Mouse (Mus musculus) left cerebral cortex, adult 18-20 months (tissue): ENCODE measurements around the gene Setd1b. TPM values are rescaled to one million over a fixed set of nuclear protein-coding genes. Genes with fewer than 3 reads are reported as not detected.

Experiments
- DNase-seq, 2 experiments: peaks; one replicate each; pipeline ENCODE4 v3.0.0; 2021 to 2022; ENCODE audit warnings: low spot score in 2 of 2, mixed read lengths in 1 of 2
- total RNA-seq, 2 experiments: library from RNA; stranded (reverse); gene quantifications; 2 replicates each; pipeline ENCODE4 v1.2.3; 2021

Gene Setd1b
- total RNA-seq, 2 experiments from 2014 or later, result 34.0 to 34.5 TPM

GRCm38 (mm10) chr5:123156763-123157162, 14.8 kb downstream of the Setd1b start:
- no peak for DNase-seq

DNA sequence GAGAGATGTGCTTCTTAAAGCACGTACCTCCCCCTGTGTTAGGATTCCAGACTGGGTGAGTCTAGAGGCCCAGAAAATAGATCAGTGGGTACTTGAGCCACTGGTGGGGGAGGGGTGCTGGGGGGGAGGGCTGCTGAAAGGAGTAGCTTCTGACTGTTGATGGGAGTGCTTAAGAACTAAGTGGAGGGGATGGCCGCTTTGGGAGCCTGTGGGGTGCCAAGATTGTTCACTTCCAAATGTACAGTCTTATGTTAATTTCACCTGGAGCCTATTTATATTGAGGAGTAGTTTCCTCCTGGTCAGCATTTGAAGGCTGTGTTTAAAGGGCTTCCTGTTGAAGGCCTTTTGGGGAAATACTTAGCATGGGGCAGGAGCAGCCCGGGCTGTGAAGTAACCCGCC, 16.0 kb downstream of the Setd1b start:
- DNase-seq, result no peak

- DNase-seq, result no peak
Observed at GRCm38 (mm10) chr5:123159446-123159845, 17.5 kb downstream of the Setd1b start.

DNA sequence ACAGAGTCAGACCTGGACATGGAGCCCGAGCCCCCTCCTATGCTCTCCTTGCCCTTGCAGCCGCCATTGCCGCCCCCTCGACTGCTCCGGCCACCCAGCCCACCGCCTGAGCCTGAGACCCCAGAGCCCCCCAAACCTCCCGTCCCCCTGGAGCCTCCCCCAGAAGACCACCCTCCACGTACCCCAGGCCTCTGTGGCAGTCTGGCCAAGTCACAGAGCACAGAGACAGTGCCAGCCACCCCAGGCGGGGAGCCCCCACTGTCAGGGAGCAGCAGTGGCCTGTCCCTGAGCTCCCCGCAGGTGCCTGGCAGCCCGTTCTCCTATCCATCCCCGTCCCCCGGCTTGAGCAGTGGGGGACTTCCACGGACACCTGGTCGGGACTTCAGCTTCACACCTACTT, 17.9 kb downstream of the Setd1b start:
- no peak for DNase-seq

DNA sequence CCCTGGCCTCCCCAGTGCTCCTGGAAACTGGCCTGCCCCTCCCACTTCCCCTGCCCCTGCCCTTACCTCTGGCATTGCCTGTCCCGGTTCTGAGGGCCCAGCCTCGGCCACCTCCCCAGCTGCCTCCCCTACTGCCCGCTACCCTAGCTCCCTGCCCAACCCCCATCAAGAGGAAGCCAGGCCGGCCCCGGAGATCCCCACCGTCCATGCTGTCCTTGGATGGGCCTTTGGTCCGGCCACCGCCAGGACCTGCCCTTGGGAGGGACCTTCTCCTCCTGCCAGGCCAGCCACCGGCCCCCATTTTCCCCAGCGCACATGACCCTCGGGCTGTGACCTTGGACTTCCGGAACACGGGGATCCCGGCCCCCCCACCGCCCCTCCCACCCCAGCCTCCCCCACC, 18.3 kb downstream of the Setd1b start:
- no peak for DNase-seq

DNA sequence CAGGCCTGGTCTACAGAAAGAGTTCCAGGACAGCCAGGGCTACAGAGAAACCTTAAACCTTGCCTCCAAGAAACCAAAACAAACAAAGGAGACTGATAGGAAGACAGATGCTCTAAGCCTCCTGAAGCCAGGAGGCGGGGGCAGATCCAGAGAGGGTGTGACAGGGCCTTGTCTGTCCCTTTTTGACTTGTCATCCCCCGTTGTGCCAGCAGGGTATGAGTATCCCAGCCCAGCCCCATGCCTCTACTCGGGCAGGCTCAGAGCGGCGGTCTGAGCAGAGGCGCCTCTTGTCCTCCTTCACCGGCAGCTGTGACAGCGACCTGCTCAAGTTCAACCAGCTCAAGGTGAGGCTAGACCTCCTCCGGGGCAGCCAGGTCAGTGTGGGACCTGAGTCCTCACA, 20.9 kb downstream of the Setd1b start:
- DNase-seq, result no peak

DNA sequence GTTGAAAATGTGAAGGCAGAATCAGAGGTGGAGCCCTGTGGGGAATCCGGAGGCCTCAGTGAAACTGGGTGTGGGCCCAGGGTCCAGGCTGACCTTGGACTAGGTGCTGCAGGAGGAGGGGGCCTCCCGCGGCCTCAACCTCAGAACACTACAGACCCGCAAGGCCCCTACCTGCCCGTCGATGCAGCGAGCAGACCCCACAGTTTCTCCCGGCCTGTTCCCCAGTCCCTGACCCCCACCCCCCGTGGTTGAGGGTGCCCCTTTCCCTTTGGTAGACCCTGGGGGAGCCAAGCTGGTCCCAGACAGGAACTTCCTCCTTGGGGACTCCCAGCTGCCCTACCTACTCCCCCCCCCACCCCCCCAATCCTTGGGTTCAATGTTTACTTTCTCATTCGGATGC, 24.4 kb downstream of the Setd1b start:
- DNase-seq, result no peak

DNA sequence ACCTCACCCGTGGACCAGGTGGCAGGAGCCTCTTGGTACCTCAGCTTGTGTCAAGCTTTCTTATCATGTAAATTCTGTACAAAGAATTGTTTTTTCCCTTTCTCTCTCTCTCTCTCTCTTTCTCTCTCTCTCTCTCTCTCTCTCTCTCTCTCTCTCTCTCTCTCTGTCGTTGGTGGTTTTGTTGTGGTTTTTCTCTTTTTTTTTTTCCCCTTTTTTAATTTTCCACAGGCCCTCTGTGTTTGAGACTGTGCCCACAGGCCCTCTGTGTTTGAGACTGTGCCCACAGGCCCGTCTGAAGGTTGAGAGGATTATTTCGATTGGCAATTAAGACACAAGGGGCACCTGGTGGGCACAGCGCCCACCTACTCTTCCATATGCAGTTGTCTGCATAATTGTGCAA, 25.6 kb downstream of the Setd1b start:
- no peak for DNase-seq

DNA sequence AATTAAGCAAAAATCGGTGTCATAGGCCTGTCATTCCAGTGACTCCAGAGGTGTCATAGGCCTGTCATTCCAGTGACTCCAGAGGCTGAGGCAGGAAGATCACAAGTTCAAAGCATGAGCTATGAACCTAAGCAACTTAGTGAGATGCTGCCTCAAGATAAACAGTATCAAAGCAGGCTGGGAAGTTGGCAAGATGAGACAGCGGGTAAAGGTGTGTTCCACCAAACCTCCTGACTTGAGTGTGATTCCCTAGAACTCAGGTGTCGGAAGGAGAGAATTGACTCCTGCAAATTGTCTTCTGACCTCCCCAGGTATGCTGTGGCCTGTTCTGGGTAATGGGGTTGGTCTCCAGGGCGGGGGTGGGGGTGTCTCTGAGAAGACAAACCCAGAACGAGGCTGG, 27.3 kb downstream of the Setd1b start, which contains the start of gene Psmd9:
Gene Psmd9, plus strand, starts transcription at position 130 of the 400 bp plus-strand sequence.
- DNase-seq, result no peak

GRCm38 (mm10) chr5:123170365-123170764, 28.4 kb downstream of the Setd1b start:
- no peak for DNase-seq

GRCm38 (mm10) chr5:123171646-123172350, 29.8 kb downstream of the Setd1b start:
- DNase-seq, result peak; percentile 80 to 83

DNA sequence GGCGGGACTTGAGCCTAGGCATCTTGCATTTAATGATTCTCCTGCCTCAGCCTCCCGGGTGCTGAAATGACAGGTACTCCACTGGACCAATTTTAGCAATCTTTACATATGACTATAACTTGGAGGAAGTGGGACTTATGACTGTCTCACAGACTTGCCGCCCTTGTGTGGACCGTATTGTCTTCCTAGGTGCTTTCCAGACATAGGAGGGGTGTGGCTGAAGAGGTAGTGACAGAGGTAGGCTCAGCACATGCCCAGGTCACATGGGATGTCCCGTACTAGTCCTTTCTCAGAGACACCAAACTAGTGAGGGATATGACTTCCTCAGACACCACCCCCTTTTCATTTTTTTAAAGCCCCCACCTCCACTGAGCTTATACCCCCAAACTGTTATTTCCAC, 36.8 kb downstream of the Setd1b start:
- DNase-seq, result no peak

GRCm38 (mm10) chr5:123180390-123180789, 38.4 kb downstream of the Setd1b start:
- no peak for DNase-seq

- no peak for DNase-seq
Observed at GRCm38 (mm10) chr5:123181536-123181935, 39.5 kb downstream of the Setd1b start.

DNA sequence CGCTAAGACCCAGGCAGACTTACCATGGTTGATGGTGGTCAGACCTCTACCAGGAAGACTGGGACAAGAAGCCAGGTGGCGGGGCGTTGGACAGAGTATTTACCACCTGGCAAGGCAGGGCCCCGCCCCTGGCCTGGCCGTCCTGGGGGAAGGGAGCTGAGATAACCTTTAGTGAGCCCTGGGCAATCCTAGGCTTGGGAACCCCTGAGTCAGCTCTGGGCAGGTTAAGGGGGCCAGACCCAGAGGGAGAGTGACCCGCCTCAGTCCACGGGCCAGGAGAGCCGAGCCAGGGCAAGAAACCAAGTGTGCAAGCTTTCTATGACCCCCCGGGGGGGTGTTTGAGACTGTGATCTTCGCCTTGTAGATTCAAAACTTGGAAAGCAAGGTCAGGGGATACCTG, 40.7 kb downstream of the Setd1b start, which contains the start of gene Hpd:
Gene Hpd, minus strand, starts transcription at position 77 of the 400 bp plus-strand sequence.
- DNase-seq, result no peak

GRCm38 (mm10) chr5:123185966-123186365, 44.0 kb downstream of the Setd1b start:
- no peak for DNase-seq

DNA sequence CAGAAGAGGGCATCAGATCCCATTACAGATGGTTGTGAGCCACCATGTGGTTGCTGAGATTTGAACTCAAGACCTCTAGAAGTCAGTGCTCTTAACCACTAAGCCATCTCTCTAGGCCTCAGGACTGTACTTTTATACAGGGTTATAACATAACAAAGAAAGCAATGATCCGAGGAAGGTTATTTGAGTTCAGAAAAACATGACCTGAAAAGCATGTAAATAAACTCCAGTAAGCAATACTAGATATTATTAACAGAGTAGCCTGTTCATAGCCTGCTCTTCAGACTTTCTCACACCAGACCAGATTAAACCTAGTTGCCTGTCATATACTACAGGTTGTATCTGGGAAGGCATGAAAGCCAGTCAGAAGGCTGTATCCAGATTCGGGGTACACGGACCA, 45.3 kb downstream of the Setd1b start:
- no peak for DNase-seq

DNA sequence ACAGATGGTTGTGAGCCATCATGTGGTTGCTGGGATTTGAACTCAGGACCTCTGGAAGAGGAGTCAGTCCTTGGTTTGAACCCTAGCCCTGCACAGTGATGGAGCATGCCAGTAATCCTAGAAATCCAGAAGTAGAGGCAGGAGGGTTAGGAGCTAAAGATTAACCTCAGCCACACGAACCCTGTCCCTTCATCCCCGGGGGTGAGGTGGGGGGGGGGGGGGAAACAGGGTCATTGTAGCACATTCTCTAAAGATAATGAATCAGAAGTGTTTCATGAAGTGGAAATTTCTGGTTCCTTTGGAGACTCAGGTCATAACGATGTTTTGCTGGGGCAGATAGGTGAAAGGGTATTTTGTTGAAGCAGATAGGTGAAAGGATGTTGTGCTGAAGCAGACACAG, 48.9 kb downstream of the Setd1b start:
- no peak for DNase-seq

DNA sequence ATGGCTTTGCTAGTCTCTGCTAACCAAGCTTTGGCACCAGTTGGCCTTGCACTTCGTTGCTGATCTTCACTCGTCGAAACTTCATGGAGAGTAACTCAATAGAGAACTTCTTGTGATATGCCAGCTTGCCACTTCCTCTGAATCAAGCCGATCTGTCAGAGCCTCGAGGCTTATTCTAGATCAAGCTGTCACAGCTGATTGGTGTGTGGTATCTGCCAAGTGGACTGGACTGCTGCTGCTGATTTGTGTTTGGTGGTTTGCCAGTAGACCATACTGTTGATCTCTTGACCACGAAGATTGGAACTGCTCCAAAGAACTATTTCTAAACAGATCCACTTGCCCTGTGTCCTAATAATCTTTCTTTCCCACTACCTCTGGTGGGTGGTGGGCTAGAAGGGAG, 49.4 kb downstream of the Setd1b start:
- no peak for DNase-seq

DNA sequence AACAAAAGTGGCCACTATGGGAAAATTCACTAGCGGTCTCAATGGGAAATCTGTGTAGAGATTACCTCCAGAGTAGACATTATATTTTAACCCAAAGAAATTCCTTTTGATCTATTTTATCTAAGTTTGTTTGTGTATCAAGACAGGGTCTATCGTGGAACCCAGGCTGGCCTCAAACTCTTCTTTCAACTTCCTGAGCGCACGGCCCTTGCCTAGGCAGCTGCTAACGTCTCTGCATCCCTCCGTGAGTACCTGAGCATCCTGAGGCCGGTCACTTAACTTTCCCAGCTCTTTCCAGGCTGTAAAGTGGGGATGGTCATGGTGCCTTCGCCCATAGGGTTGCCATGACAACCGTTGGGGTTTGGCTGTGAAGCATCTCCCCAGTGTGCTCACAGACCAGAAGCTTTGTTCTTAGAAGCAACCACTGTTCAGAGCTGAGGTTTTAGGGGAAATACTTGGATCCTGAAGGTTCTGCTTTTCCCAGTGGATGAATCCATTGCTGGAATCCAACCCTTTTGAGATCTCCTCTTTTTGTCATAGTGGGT, 50.7 kb downstream of the Setd1b start:
- no peak for DNase-seq

DNA sequence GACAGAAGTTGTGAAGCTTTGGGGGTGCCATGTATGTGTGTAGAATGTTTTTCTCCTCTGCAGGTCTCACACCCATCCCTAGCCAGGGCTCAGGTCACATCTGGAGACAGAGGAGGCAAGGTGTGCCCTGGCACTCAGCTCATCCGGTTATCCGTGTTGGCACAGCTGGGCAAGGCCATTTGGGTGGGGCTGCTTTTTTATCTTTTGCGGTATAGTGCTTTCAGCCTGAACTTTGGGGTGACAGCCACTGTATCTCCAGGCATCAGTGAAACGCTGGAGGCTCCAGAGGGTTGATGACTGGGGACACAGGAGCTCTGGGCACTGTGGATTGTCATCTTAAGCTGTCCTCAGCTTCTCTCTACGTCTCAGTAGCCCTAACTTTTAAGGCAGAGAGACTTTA, 51.4 kb downstream of the Setd1b start:
- DNase-seq, result no peak

DNA sequence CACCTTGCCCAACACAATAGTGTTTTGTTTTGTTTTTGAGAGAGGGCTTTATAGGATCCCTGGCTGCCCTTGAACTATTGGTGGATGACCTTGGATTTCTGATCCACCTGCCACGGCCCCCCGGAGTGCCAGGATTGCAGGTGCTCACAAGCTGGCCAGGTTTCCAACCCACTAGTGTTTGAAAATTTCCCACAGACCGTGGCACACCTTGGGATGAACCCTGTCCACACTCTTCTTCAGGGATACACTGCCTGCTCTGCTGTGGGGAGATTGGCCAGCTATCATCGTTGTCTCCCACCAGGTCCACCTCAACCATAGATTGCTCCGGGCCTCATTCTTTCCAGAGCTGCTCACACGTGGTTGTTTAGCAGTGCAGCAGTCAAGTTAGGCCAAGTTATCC, 52.9 kb downstream of the Setd1b start:
- DNase-seq, result no peak

- DNase-seq, result no peak
Observed at GRCm38 (mm10) chr5:123195500-123196000, 53.6 kb downstream of the Setd1b start.
